Mouse (Mus musculus) mouse trophoblast stem cell (cell line): ENCODE data around the gene Casp8ap2.

ENCODE experiments used
- in situ Hi-C, 2 experiments: fragments of 300-500 bp; cut with MseI, MboI; formaldehyde crosslinking; loops; 2 replicates in 1 of 2; 3 replicates in 1 of 2; pipeline ENCODE4 v1.15.1; 2025

The Casp8ap2 gene

DNA sequence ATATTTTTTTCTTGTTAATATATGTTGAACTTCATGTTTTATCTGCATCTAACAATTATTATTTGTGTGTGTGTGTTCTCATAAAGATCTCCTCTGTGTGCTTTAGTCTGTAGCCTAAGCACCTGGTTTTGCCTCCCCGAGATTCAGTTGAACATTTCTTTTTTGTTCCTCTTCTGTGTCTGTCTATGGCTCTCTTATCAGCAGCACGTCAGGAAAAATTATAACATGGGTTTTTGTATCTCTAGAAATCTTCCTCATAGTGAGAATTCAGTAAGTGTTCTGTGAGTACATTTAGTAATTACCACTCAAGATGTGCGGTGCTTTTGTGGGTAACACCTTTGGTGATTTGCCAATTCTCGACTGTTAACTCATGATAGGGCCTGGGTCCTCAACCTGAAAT lies 50.6 kb downstream of the Casp8ap2 start:
- in situ Hi-C loops = no loop called here

DNA sequence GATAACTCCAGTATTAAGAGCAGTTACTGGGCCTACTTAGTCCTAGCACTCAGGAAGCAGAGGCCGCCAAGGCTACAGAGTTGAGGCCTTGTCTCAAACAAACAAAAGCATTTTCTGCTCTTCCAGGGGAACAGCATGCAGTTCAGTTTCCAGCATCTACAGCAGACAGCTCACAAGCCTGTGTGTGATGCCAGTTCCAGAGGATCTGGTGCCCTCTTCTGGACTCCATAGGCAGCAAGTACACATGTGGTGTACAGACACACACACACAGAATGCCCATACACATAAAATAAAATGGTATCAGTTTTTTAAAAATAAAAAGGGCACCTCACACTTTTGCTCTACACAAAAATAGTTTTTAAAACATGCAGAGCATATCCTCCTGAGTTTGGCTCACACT lies 53.0 kb downstream of the Casp8ap2 start:
- in situ Hi-C loops = no loop called here

DNA sequence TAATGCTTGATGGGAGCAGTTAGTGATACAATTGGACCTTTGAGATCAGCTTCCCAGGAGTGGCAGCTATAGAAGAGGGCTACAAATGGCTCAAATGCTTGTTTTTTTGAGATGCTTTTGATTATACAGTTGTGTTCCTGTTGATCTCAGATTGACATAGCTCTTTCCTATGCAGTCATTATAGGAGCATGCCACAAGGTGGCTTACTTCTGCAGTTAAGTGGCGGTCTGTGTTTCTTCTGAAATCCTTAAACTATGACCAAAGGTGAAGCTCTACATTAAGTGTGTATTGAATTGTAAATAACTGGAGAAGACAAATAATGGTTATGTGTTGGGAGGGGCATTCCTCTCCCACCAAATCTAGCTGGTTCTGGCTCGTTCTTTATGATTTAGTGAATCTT lies 54.6 kb downstream of the Casp8ap2 start:
- in situ Hi-C loops = no loop called here

DNA sequence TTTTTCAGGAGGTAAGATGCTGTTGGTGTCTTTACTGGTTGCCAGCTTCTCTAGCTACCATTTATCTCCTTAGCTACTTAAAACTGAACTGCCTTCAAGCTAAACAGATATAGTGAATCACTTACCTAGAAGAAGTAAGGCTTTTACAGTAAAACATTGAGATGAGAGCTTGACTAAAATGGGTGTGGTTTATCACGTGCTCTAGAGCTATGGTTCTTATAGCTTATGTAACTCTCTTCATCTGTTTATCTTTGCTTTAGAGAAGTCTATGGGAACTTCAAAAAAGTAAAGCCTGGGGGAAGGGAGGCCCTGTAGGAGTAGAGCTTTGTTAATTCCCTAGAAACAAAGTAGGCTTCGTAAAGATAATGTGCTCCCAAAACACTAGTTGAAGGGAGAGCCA lies 58.8 kb downstream of the Casp8ap2 start:
- in situ Hi-C loops = no loop called here

DNA sequence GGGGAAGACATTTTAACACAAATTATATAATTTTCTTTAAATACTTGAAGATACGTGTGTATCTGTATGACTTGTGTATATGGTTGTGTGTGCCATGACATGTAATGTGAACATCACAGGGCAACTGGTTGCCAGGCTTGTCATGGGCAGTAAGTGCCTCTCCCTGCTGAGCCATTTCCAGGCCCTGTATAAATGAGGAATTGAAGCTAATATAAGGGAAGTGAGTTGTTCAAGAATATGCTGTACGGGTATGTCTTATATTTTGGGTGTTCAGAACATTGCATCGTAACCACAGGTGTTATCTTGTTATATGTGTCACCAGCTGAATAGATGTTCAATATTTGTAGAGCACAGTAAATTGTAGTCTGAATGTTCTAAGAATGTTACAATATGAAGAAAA lies 62.2 kb downstream of the Casp8ap2 start:
- in situ Hi-C loops = no loop called here

DNA sequence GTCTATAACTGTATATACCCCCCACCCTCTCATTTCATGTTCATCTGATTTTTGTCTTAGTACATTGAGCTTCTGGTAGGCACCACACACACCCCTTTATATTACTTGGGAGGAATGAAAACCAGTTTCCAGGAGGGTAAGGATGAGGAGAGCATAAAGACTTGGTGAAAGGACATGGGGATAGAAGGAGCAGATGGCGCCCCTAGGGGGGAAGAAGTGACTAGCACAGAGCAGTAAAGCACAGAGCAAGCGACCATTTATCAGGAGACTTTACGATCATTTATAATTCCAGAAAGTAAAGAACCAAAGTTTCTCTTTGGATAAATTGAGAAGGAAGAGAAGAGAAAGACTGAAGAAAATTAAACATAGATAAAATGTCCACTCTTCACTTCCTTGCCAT lies 65.6 kb downstream of the Casp8ap2 start:
- in situ Hi-C loops = no loop called here

DNA sequence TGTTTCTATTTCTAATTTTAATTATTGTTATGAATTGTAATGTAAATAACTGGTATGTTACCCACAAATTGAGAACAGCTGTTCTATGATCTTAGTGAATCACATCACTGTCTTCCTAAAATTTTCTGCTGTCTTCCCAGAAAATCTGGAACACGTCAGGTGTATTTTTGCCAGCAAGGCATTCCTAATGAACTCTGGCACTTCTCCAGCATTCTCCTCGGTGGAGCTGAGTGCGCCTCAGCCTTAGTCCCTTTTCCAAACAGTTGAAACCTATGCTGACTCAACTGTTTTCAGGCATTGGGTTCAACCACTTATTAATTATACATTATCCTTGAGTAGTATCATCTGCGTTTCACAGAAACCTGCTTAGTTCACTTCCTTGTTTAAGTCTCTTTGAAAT lies 67.2 kb downstream of the Casp8ap2 start:
- in situ Hi-C loops = no loop called here

DNA sequence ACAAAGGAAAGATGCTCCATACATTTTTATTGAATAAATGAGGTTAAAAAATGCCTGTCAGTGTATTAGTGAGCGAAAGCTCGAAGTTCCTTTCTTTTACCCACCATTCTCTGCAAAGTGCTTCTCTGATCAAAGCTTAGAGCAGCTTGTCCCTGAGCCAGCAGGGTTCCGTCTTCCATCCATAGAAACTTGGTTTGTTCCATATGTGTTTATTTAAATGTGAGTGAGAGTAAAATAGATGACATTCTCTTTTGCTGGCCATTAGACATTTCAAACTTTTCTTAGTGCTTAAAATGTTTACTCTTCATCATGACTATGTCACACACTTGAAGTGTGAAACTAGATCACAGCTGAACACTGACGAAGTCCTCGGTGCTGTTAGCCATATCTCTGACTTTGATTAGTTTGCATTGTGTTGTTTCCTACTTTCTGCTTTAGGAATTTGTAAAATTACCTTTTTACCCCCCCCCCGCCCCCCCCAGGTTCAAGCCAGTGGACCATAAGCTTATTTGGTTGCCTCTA lies 67.9 kb downstream of the Casp8ap2 start:
- in situ Hi-C loops = no loop called here
